Mouse (Mus musculus) MEL (cell line): ENCODE measurements around the gene Rubcn. TPM values are rescaled to one million over a fixed set of nuclear protein-coding genes. Genes with fewer than 3 reads are reported as not detected.
A peak's percentile ranks its signal among the peaks of the same experiment; 100 is the strongest.

Experiments
- DNase-seq: peaks from one replicate; pipeline ENCODE4 v3.0.0; 2011; ENCODE audit warnings: low read depth, low spot score
- H3K27ac ChIP-seq: 2 replicates; pipeline ENCODE4 v1.5.1; 2012; ENCODE audit warnings: low read depth, mild to moderate bottlenecking, control low read depth, low read length, moderate library complexity; ENCODE audit not compliant: control insufficient read depth
- H3K27me3 ChIP-seq, 2 experiments: fragments of 150-350 bp in 1 of 2; sonication (generic) in 1 of 2; 2 replicates each; pipeline ENCODE4 v1.6.1; 2012; ENCODE audit warnings: low read length in 2 of 2, mild to moderate bottlenecking in 2 of 2, improper control_type of control experiment in 1 of 2, moderate library complexity in 1 of 2; ENCODE audit not compliant: insufficient read depth in 2 of 2, control insufficient read depth in 1 of 2
- H3K36me3 ChIP-seq, 2 experiments: 2 replicates each; pipeline ENCODE4 v1.6.1; 2012 to 2014; ENCODE audit warnings: low read length in 2 of 2, improper control_type of control experiment in 1 of 2, inconsistent platforms in 1 of 2, mild to moderate bottlenecking in 1 of 2; ENCODE audit not compliant: insufficient read depth in 2 of 2, control insufficient read depth in 1 of 2
- H3K4me1 ChIP-seq, 2 experiments: fragments of 150-350 bp in 1 of 2; sonication (generic) in 1 of 2; 2 replicates each; pipeline ENCODE4 v1.6.1; 2012; ENCODE audit warnings: low read length in 2 of 2, improper control_type of control experiment in 1 of 2, mild to moderate bottlenecking in 1 of 2; ENCODE audit not compliant: insufficient read depth in 2 of 2, control insufficient read depth in 1 of 2
- H3K4me3 ChIP-seq, 2 experiments: fragments of 150-350 bp in 1 of 2; sonication (generic) in 1 of 2; 2 replicates each; pipeline ENCODE4 v1.5.1; 2012; ENCODE audit warnings: low read depth in 2 of 2, low read length in 2 of 2, mild to moderate bottlenecking in 2 of 2, moderate library complexity in 2 of 2, control low read depth in 1 of 2, improper control_type of control experiment in 1 of 2; ENCODE audit not compliant: control insufficient read depth in 1 of 2, insufficient read depth in 1 of 2
- H3K79me2 ChIP-seq: 2 replicates; pipeline ENCODE4 v1.6.1; 2012; ENCODE audit warnings: mild to moderate bottlenecking, low read length, moderate library complexity; ENCODE audit not compliant: control insufficient read depth, poor library complexity, insufficient read depth
- H3K9ac ChIP-seq: 2 replicates; pipeline ENCODE4 v1.6.1; 2012; ENCODE audit warnings: low read depth, mild to moderate bottlenecking, control low read depth, low read length, moderate library complexity; ENCODE audit not compliant: control insufficient read depth, poor library complexity, severe bottlenecking
- H3K9me3 ChIP-seq: fragments of 150-350 bp; sonication (generic); replicated peaks from 2 replicates; pipeline ENCODE4 v1.6.1; 2012; ENCODE audit warnings: mild to moderate bottlenecking, low read length, improper control_type of control experiment, moderate library complexity; ENCODE audit not compliant: insufficient read depth
- BHLHE40 ChIP-seq: IDR thresholded peaks from 2 replicates; pipeline ENCODE4 v1.6.1; 2012; ENCODE audit warnings: low read depth, mild to moderate bottlenecking, inconsistent platforms, low read length, improper control_type of control experiment, borderline replicate concordance
- CTCF ChIP-seq, 3 experiments: IDR thresholded peaks in 2 of 3; conservative IDR thresholded peaks in 1 of 3; 2 replicates each; pipeline ENCODE4 v1.5.1; 2011 to 2012; ENCODE audit warnings: low read length in 3 of 3, low read depth in 2 of 3, mild to moderate bottlenecking in 2 of 3, improper control_type of control experiment in 1 of 3, inconsistent platforms in 1 of 3, mixed read lengths in 1 of 3, moderate library complexity in 1 of 3; ENCODE audit not compliant: control insufficient read depth in 1 of 3, insufficient read depth in 1 of 3, poor library complexity in 1 of 3, severe bottlenecking in 1 of 3
- E2F4 ChIP-seq: IDR thresholded peaks from 2 replicates; pipeline ENCODE4 v1.6.1; 2011; ENCODE audit warnings: low read depth, low read length, improper control_type of control experiment, borderline replicate concordance
- EP300 ChIP-seq, 2 experiments: IDR thresholded peaks; 2 replicates each; pipeline ENCODE4 v1.6.1; 2011; ENCODE audit warnings: improper control_type of control experiment in 2 of 2, low read length in 2 of 2, low read depth in 1 of 2, mild to moderate bottlenecking in 1 of 2
- ETS1 ChIP-seq: IDR thresholded peaks from 2 replicates; pipeline ENCODE4 v1.6.1; 2012; ENCODE audit warnings: low read depth, mild to moderate bottlenecking, inconsistent platforms, low read length, improper control_type of control experiment, moderate library complexity
- HCFC1 ChIP-seq: IDR thresholded peaks from 2 replicates; pipeline ENCODE4 v1.6.1; 2012; ENCODE audit warnings: low read depth, mild to moderate bottlenecking, inconsistent platforms, low read length, improper control_type of control experiment, moderate library complexity
- JUND ChIP-seq: IDR thresholded peaks from 2 replicates; pipeline ENCODE4 v1.6.1; 2011; ENCODE audit warnings: low read depth, mild to moderate bottlenecking, improper control_type of control experiment, low read length
- KAT2A ChIP-seq: conservative IDR thresholded peaks from 2 replicates; pipeline ENCODE4 v1.6.1; 2012; ENCODE audit warnings: low read depth, low read length, improper control_type of control experiment, inconsistent platforms
- MAFK ChIP-seq: IDR thresholded peaks from 2 replicates; pipeline ENCODE4 v1.6.1; 2011; ENCODE audit warnings: low read depth, mild to moderate bottlenecking, low read length, improper control_type of control experiment, borderline replicate concordance
- MAX ChIP-seq: IDR thresholded peaks from 2 replicates; pipeline ENCODE4 v1.6.1; 2011; ENCODE audit warnings: low read length, improper control_type of control experiment
- MAZ ChIP-seq: IDR thresholded peaks from 2 replicates; pipeline ENCODE4 v1.6.1; 2012; ENCODE audit warnings: low read depth, mild to moderate bottlenecking, inconsistent platforms, low read length, improper control_type of control experiment
- MEF2A ChIP-seq: IDR thresholded peaks from 2 replicates; pipeline ENCODE4 v1.6.1; 2014; ENCODE audit warnings: low read depth, mild to moderate bottlenecking, inconsistent platforms, low read length, improper control_type of control experiment; ENCODE audit not compliant: poor library complexity, insufficient replicate concordance, severe bottlenecking; ENCODE audit errors: extremely low read depth
- MXI1 ChIP-seq: IDR thresholded peaks from 2 replicates; pipeline ENCODE4 v1.6.1; 2011; ENCODE audit warnings: mild to moderate bottlenecking, low read depth, low read length, improper control_type of control experiment
- MYB ChIP-seq: IDR thresholded peaks from 2 replicates; pipeline ENCODE4 v1.6.1; 2011; ENCODE audit warnings: mild to moderate bottlenecking, low read depth, low read length, improper control_type of control experiment
- MYC ChIP-seq: IDR thresholded peaks from 2 replicates; pipeline ENCODE4 v1.6.1; 2011; ENCODE audit warnings: low read depth, mild to moderate bottlenecking, low read length, improper control_type of control experiment, moderate library complexity
- POLR2A ChIP-seq, 2 experiments: IDR thresholded peaks; 2 replicates each; pipeline ENCODE4 v1.6.1; 2011 to 2012; ENCODE audit warnings: low read length in 2 of 2, mild to moderate bottlenecking in 2 of 2, control low read depth in 1 of 2, improper control_type of control experiment in 1 of 2, low read depth in 1 of 2, moderate library complexity in 1 of 2; ENCODE audit not compliant: control insufficient read depth in 1 of 2, insufficient read depth in 1 of 2, poor library complexity in 1 of 2
- POLR2AphosphoS2 ChIP-seq: IDR thresholded peaks from 2 replicates; pipeline ENCODE4 v1.6.1; 2011; ENCODE audit warnings: low read length, improper control_type of control experiment
- POLR2AphosphoS5 ChIP-seq: IDR thresholded peaks from 2 replicates; pipeline ENCODE4 v1.6.1; 2012; ENCODE audit warnings: low read depth, borderline replicate concordance, mild to moderate bottlenecking, inconsistent platforms, low read length, moderate library complexity, mixed read lengths
- RCOR1 ChIP-seq: IDR thresholded peaks from 2 replicates; pipeline ENCODE4 v1.6.1; 2012; ENCODE audit warnings: low read depth, mild to moderate bottlenecking, inconsistent platforms, low read length, improper control_type of control experiment
- SIN3A ChIP-seq: IDR thresholded peaks from 2 replicates; pipeline ENCODE4 v1.6.1; 2012; ENCODE audit warnings: low read length, improper control_type of control experiment, inconsistent platforms
- TAL1 ChIP-seq: IDR thresholded peaks from 2 replicates; pipeline ENCODE4 v1.6.1; 2012; ENCODE audit warnings: mild to moderate bottlenecking, inconsistent platforms, low read length, moderate library complexity, mixed read lengths
- TBP ChIP-seq: IDR thresholded peaks from 2 replicates; pipeline ENCODE4 v1.8.0; 2011; ENCODE audit warnings: low read depth, low read length, improper control_type of control experiment
- UBTF ChIP-seq: IDR thresholded peaks from 2 replicates; pipeline ENCODE4 v1.6.1; 2012; ENCODE audit warnings: low read depth, mild to moderate bottlenecking, inconsistent platforms, low read length, improper control_type of control experiment, moderate library complexity, borderline replicate concordance; ENCODE audit not compliant: insufficient read depth
- USF1 ChIP-seq: IDR thresholded peaks from 2 replicates; pipeline ENCODE4 v1.6.1; 2014; ENCODE audit warnings: low read depth, mild to moderate bottlenecking, inconsistent platforms, low read length, improper control_type of control experiment, moderate library complexity
- ZKSCAN1 ChIP-seq: IDR thresholded peaks from 2 replicates; pipeline ENCODE4 v1.6.1; 2012; ENCODE audit warnings: low read depth, mild to moderate bottlenecking, inconsistent platforms, low read length, improper control_type of control experiment, moderate library complexity
- ZMIZ1 ChIP-seq: IDR thresholded peaks from 2 replicates; pipeline ENCODE4 v1.6.1; 2012; ENCODE audit warnings: low read depth, mild to moderate bottlenecking, inconsistent platforms, low read length, improper control_type of control experiment, moderate library complexity
- ZNF384 ChIP-seq: IDR thresholded peaks from 2 replicates; pipeline ENCODE4 v1.6.1; 2012; ENCODE audit warnings: low read depth, mild to moderate bottlenecking, inconsistent platforms, low read length, improper control_type of control experiment
- polyA plus RNA-seq, 2 experiments: library from polyadenylated mRNA; stranded (reverse) in 1 of 2; unstranded in 1 of 2; fragments of >175 nt in 1 of 2; fragments of >200 nt in 1 of 2; gene quantifications; 2 replicates each; pipeline versions ENCODE4 v1.2.1 to v1.2.4; 2012; ENCODE audit warnings: low replicate concordance in 2 of 2, low read depth in 1 of 2; ENCODE audit not compliant: insufficient read length in 2 of 2, insufficient read depth in 1 of 2, missing spikeins in 1 of 2
- total RNA-seq: library from RNA; depleted of rRNA; stranded (reverse); fragments of 300-350 nt; gene quantifications from 2 replicates; pipeline ENCODE4 v1.2.3, GENCODE M21; 2012

Gene Rubcn
- total and polyA plus RNA-seq, 3 experiments, result 10.2 to 14.6 TPM; not detected in 1

GRCm38 (mm10) chr16:32867919-32868552 lies 9.5 kb downstream of the Rubcn start (continued):
- TF ChIP-seq ZKSCAN1 (no peak), RCOR1 (no peak), KAT2A (peak; percentile 97), TAL1 (no peak), EP300 (IDR thresholded peaks at IDR 0.05; ENCODE audit: low read depth in 1 of 2, low read length in 2 of 2) (no peak), E2F4 (no peak), MEF2A (no peak), ZNF384 (no peak), POLR2AphosphoS5 (no peak), MYC (peak; percentile 95), ZMIZ1 (peak; percentile 82; the same call in 1 of the 2 replicates), USF1 (peak; percentile 96), JUND (no peak), BHLHE40 (peak; percentile 84), HCFC1 (peak; percentile 100), MAX (peak; percentile 84; the same call in 1 of the 2 replicates), MYB (no peak), ETS1 (no peak)

GRCm38 (mm10) chr16:32866713-32867112 lies 10.9 kb downstream of the Rubcn start:
- H3K9ac ChIP-seq, result no peak overlapping the region
- H3K27me3 ChIP-seq, result no peaks in the 10 kb centered on the region
- no peaks in the 10 kb centered on the region for H3K9me3 ChIP-seq
- no peak for TF ChIP-seq POLR2AphosphoS5
- TF ChIP-seq EP300 (IDR thresholded peaks at IDR 0.05; ENCODE audit: low read depth in 1 of 2, low read length in 2 of 2), result no peak
- no peak for TF ChIP-seq HCFC1
- TF ChIP-seq CTCF (IDR thresholded peaks at IDR 0.05 in 2 of 3, conservative IDR thresholded peaks at IDR 0.05 in 1 of 3; ENCODE audit: control insufficient read depth in 1 of 3, insufficient read depth in 1 of 3, low read depth in 2 of 3, low read length in 3 of 3, poor library complexity in 1 of 3, severe bottlenecking in 1 of 3), result no peak
- no peak for TF ChIP-seq MXI1
- no peak for TF ChIP-seq MAZ
- TF ChIP-seq UBTF, result no peak
- no peak for TF ChIP-seq POLR2AphosphoS2
- no peak for TF ChIP-seq TAL1
- TF ChIP-seq ZKSCAN1, result no peak
- no peak for TF ChIP-seq ZNF384
- no peak for TF ChIP-seq POLR2A (IDR thresholded peaks at IDR 0.05; ENCODE audit: control insufficient read depth in 1 of 2, insufficient read depth in 1 of 2, low read depth in 1 of 2, low read length in 2 of 2, poor library complexity in 1 of 2)
- TF ChIP-seq SIN3A, result no peak
- no peak for TF ChIP-seq MYC
- no peak for TF ChIP-seq ETS1
- no peak for TF ChIP-seq MAFK
- no peak for TF ChIP-seq TBP
- no peak for TF ChIP-seq USF1
- H3K36me3 ChIP-seq, result peaks cover 0 to 2% of the 10 kb centered on the region in 2 experiments; a peak in 2 of 4 replicates
- H3K4me3 ChIP-seq, result no peak overlapping the region; a peak in 1 of 4 replicates
- no peak overlapping the region for H3K27ac ChIP-seq
- peaks cover 0 to 10% of the 10 kb centered on the region in 2 experiments; a peak in 3 of 4 replicates for H3K4me1 ChIP-seq
- DNase-seq, result peak; percentile 14
- H3K79me2 ChIP-seq, result no peaks in the 10 kb centered on the region; the same call in 1 of the 2 replicates
